Mouse (Mus musculus): Measurements from ENCODE around the gene Jph3. TPM values are rescaled to one million over a fixed set of nuclear protein-coding genes. Genes with fewer than 3 reads are reported as not detected.

Gene Jph3
- polyA plus RNA-seq, 1 experiment = not detected

DNA sequence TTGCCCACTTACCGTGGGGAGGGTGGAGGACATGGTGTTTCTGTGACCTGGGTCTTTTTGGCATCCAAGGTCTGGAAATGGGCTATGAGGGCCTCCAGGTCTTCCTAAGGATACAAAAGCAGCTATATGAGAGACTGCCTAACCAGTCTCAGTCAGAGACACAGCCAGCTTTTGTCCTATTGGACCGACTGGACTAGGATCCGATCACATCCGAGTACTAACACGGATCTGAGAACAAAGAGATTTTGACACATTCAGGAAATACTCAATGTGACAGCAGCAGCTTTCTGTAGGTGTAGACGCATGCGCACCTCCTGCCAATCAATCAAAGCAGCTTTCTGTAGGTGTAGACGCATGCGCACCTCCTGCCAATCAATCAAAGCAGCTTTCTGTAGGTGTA, 92.3 kb downstream of the Jph3 start:
- Histone ChIP-seq H3K4me1 (ENCODE audit: control insufficient read depth, insufficient read depth, insufficient read length, low read length) (0 out of 2 replicates have a peak, but pooled peaks cover 2% of the 10 kb centered on the region), H3K4me3 (ENCODE audit: insufficient read depth, low read depth, low read length) (no peak overlapping the region), H3K27ac (replicated peaks; ENCODE audit: low read depth, low read length) (no peak overlapping the region)

DNA sequence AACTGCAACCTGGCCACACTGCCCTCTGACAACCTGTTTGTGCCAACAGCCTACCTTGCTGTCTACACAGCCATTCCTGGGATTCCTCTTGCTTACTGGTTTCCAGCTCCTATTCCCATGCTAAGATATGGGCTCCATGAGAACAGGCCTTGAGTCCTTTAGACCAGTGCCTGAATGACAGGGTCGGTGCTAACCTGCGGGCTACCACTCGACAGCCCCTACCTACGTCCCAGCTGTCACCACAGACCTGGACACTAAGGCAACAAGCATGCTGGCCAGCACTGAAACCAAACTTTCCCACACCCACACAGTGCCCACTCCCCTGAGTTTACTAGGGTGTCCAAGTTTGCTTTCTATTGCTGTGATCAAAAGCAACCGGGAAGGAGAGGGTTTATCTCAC, 98.3 kb downstream of the Jph3 start:
- Histone ChIP-seq H3K27ac (replicated peaks; ENCODE audit: low read depth, low read length) (no peak overlapping the region), H3K4me1 (ENCODE audit: control insufficient read depth, insufficient read depth, insufficient read length, low read length) (peaks cover 5% of the 10 kb centered on the region), H3K4me3 (ENCODE audit: insufficient read depth, low read depth, low read length) (peak overlapping the region; percentile 27; the same call in 1 of the 2 replicates)

GRCm38 (mm10) chr8:121828376-121829023, 99.1 kb downstream of the Jph3 start:
- Histone ChIP-seq H3K27ac (replicated peaks; ENCODE audit: low read depth, low read length) (no peak overlapping the region), H3K4me3 (ENCODE audit: insufficient read depth, low read depth, low read length) (peak overlapping the region; percentile 79), H3K4me1 (ENCODE audit: control insufficient read depth, insufficient read depth, insufficient read length, low read length) (peaks cover 5% of the 10 kb centered on the region)

- Histone ChIP-seq H3K27ac (replicated peaks; ENCODE audit: low read depth, low read length) (0 out of 2 replicates have a peak within 1 kb of the TSS, but pooled peaks have one; percentile 54), H3K4me1 (ENCODE audit: control insufficient read depth, insufficient read depth, insufficient read length, low read length) (peaks cover 5% of the 10 kb centered on the region), H3K4me3 (ENCODE audit: insufficient read depth, low read depth, low read length) (peak within 1 kb of the TSS; percentile 79)
Measured at GRCm38 (mm10) chr8:121829048-121829776, 99.8 kb downstream of the Jph3 start, which contains the start of gene Klhdc4. Klhdc4 (minus strand) TSS chr8:121829569.

DNA sequence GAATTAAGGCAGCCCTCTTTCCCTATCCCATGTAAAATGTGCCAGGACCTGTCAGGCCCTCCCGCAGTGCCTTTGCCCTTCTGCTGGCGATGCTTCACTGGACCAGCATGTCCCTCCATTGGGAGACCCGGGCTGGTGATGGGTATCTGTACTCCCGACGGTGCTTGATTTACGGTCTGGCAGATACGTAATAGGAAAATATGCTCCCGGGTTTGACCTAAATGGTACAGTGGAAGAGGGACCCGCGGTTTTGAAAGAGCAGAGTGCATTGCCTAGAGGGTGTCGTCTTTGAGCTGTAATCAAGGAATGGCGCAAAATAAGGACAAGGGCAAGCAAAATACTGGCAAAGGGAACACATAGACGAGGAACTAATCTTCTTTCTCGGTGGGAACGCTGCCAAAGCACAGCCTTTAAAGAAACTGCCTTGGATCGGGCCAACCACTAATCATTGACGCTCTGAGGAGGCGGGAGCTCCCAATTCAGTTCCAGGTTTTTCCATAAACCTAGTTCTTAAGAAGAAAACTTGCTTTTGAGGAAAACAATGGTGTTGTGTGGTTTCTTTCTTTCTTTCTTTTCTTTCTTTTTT, 100.4 kb downstream of the Jph3 start:
- H3K4me3 ChIP-seq (ENCODE audit: insufficient read depth, low read depth, low read length) = peak overlapping the region; percentile 79
- peaks cover 5% of the 10 kb centered on the region for H3K4me1 ChIP-seq (ENCODE audit: control insufficient read depth, insufficient read depth, insufficient read length, low read length)
- 0 out of 2 replicates have a peak overlapping the region, but pooled peaks have one; percentile 54 for H3K27ac ChIP-seq (replicated peaks; ENCODE audit: low read depth, low read length)

- Histone ChIP-seq H3K4me3 (ENCODE audit: insufficient read depth, low read depth, low read length) (no peak overlapping the region), H3K4me1 (ENCODE audit: control insufficient read depth, insufficient read depth, insufficient read length, low read length) (peaks cover 5% of the 10 kb centered on the region), H3K27ac (replicated peaks; ENCODE audit: low read depth, low read length) (no peak overlapping the region)
Measured at GRCm38 (mm10) chr8:121832061-121832460, 102.6 kb downstream of the Jph3 start.

- H3K4me3 ChIP-seq (ENCODE audit: insufficient read depth, low read depth, low read length) = no peak overlapping the region; the same call in 1 of the 2 replicates
- H3K27ac ChIP-seq (replicated peaks; ENCODE audit: low read depth, low read length) = peak overlapping the region; percentile 43; the same call in 1 of the 2 replicates
- H3K4me1 ChIP-seq (ENCODE audit: control insufficient read depth, insufficient read depth, insufficient read length, low read length) = peaks cover 5% of the 10 kb centered on the region
Measured at GRCm38 (mm10) chr8:121832503-121832902, 103.1 kb downstream of the Jph3 start.

- Histone ChIP-seq H3K4me1 (ENCODE audit: control insufficient read depth, insufficient read depth, insufficient read length, low read length) (no peaks in the 10 kb centered on the region), H3K4me3 (ENCODE audit: insufficient read depth, low read depth, low read length) (no peak overlapping the region), H3K27ac (replicated peaks; ENCODE audit: low read depth, low read length) (no peak overlapping the region)
Measured at GRCm38 (mm10) chr8:121841242-121841641, 111.8 kb downstream of the Jph3 start.

GRCm38 (mm10) chr8:121842064-121842955, 112.9 kb downstream of the Jph3 start:
- no peaks in the 10 kb centered on the region for H3K4me1 ChIP-seq (ENCODE audit: control insufficient read depth, insufficient read depth, insufficient read length, low read length)

GRCm38 (mm10) chr8:121843184-121843733, 113.8 kb downstream of the Jph3 start:
- no peak overlapping the region for H3K27ac ChIP-seq (replicated peaks; ENCODE audit: low read depth, low read length)
- no peak overlapping the region for H3K4me3 ChIP-seq (ENCODE audit: insufficient read depth, low read depth, low read length)
- no peaks in the 10 kb centered on the region for H3K4me1 ChIP-seq (ENCODE audit: control insufficient read depth, insufficient read depth, insufficient read length, low read length)

More at GRCm38 (mm10) chr8:121842064-121842955, 112.9 kb downstream of the Jph3 start:
- Histone ChIP-seq H3K27ac (replicated peaks; ENCODE audit: low read depth, low read length) (no peak overlapping the region), H3K4me3 (ENCODE audit: insufficient read depth, low read depth, low read length) (no peak overlapping the region)

Other genes with a start within 250 kb of the Jph3 start
- gene 1700018B08Rik, start 185.3 kb upstream of the Jph3 start, polyA plus RNA-seq (2012; ENCODE audit: insufficient read depth, insufficient read length, missing spikeins) = not detected in 2 replicates
- 9.7 and 14.7 TPM in 2 replicates for gene Fbxo31, start 150.8 kb upstream of the Jph3 start, polyA plus RNA-seq (2012; ENCODE audit: insufficient read depth, insufficient read length, missing spikeins)
- 258 and 275 TPM in 2 replicates for gene Map1lc3b, start 139.3 kb upstream of the Jph3 start, polyA plus RNA-seq (2012; ENCODE audit: insufficient read depth, insufficient read length, missing spikeins)
- 8.9 and 9.8 TPM in 2 replicates for gene Zcchc14, start 76.7 kb upstream of the Jph3 start, polyA plus RNA-seq (2012; ENCODE audit: insufficient read depth, insufficient read length, missing spikeins)
- 10.5 and 11.4 TPM in 2 replicates for gene Klhdc4, start 99.9 kb downstream of the Jph3 start, polyA plus RNA-seq (2012; ENCODE audit: insufficient read depth, insufficient read length, missing spikeins)
- 0.67 TPM in 1 of 2 replicates, not detected in the other for gene Slc7a5, start 178.1 kb downstream of the Jph3 start, polyA plus RNA-seq (2012; ENCODE audit: insufficient read depth, insufficient read length, missing spikeins)
- not detected in 2 replicates for gene Car5a, start 215.3 kb downstream of the Jph3 start, polyA plus RNA-seq (2012; ENCODE audit: insufficient read depth, insufficient read length, missing spikeins)
- gene Banp, start 220.1 kb downstream of the Jph3 start, polyA plus RNA-seq (2012; ENCODE audit: insufficient read depth, insufficient read length, missing spikeins) = 2.6 and 11.8 TPM in 2 replicates